Mouse (Mus musculus): ENCODE measurements around the gene Poc1a. TPM values are rescaled to one million over a fixed set of nuclear protein-coding genes. Genes with fewer than 3 reads are reported as not detected.

Gene Poc1a
- polyA plus RNA-seq, 1 experiment from 2014 or later = 29.7 TPM

- Histone ChIP-seq H3K9me3 (replicated peaks; ENCODE audit: control insufficient read depth, low read length) (no peaks in the 10 kb centered on the region), H3K4me1 (ENCODE audit: control insufficient read depth, insufficient read depth, low read length) (no peaks in the 10 kb centered on the region), H3K4me3 (ENCODE audit: low read depth, low read length) (no peak overlapping the region), H3K9ac (replicated peaks; ENCODE audit: low read length) (no peak overlapping the region), H3K27me3 (ENCODE audit: control insufficient read depth, insufficient read depth, low read length) (no peaks in the 10 kb centered on the region), H3K36me3 (replicated peaks; ENCODE audit: control insufficient read depth, insufficient read depth, low read depth, low read length) (no peaks in the 10 kb centered on the region), H3K4me2 (ENCODE audit: low read depth, low read length) (no peak overlapping the region), H3K27ac (replicated peaks; ENCODE audit: low read depth, low read length) (no peak overlapping the region)
- DNase-seq (ENCODE audit: low spot score) (no peak), ATAC-seq (replicated peaks; ENCODE audit: insufficient number of reproducible peaks, low FRiP score, low TSS enrichment, low read depth) (no peak)
- WGBS = 87% methylated on average over 4 of the region's 4 CpGs
These were observed 22.4 kb upstream of the Poc1a start for GRCm38 (mm10) chr9:106258412-106258811.

- ATAC-seq (replicated peaks; ENCODE audit: insufficient number of reproducible peaks, low FRiP score, low TSS enrichment, low read depth) (no peak), DNase-seq (ENCODE audit: low spot score) (no peak)
- Histone ChIP-seq H3K4me1 (ENCODE audit: control insufficient read depth, insufficient read depth, low read length) (no peaks in the 10 kb centered on the region), H3K4me2 (ENCODE audit: low read depth, low read length) (no peak overlapping the region), H3K36me3 (replicated peaks; ENCODE audit: control insufficient read depth, insufficient read depth, low read depth, low read length) (no peaks in the 10 kb centered on the region), H3K9me3 (replicated peaks; ENCODE audit: control insufficient read depth, low read length) (no peaks in the 10 kb centered on the region), H3K27me3 (ENCODE audit: control insufficient read depth, insufficient read depth, low read length) (no peaks in the 10 kb centered on the region), H3K4me3 (ENCODE audit: low read depth, low read length) (no peak overlapping the region), H3K27ac (replicated peaks; ENCODE audit: low read depth, low read length) (no peak overlapping the region), H3K9ac (replicated peaks; ENCODE audit: low read length) (no peak overlapping the region)
- WGBS = 81% methylated on average over 5 of the region's 5 CpGs
These were observed 21.9 kb upstream of the Poc1a start for GRCm38 (mm10) chr9:106258990-106259389.

GRCm38 (mm10) chr9:106261058-106261457, 19.8 kb upstream of the Poc1a start:
- WGBS = 91% methylated on average over 6 of the region's 6 CpGs

GRCm38 (mm10) chr9:106261491-106261890, 19.4 kb upstream of the Poc1a start:
- no peak overlapping the region for H3K4me2 ChIP-seq (ENCODE audit: low read depth, low read length)
- H3K27ac ChIP-seq (replicated peaks; ENCODE audit: low read depth, low read length) = no peak overlapping the region
- no peak overlapping the region for H3K4me3 ChIP-seq (ENCODE audit: low read depth, low read length)
- no peaks in the 10 kb centered on the region for H3K27me3 ChIP-seq (ENCODE audit: control insufficient read depth, insufficient read depth, low read length)
- H3K9me3 ChIP-seq (replicated peaks; ENCODE audit: control insufficient read depth, low read length) = no peaks in the 10 kb centered on the region
- no peak for DNase-seq (ENCODE audit: low spot score)
- WGBS = 82% methylated on average over 3 of the region's 3 CpGs
- no peaks in the 10 kb centered on the region for H3K36me3 ChIP-seq (replicated peaks; ENCODE audit: control insufficient read depth, insufficient read depth, low read depth, low read length)
- ATAC-seq (replicated peaks; ENCODE audit: insufficient number of reproducible peaks, low FRiP score, low TSS enrichment, low read depth) = no peak
- H3K4me1 ChIP-seq (ENCODE audit: control insufficient read depth, insufficient read depth, low read length) = no peaks in the 10 kb centered on the region
- no peak overlapping the region for H3K9ac ChIP-seq (replicated peaks; ENCODE audit: low read length)

More at GRCm38 (mm10) chr9:106261058-106261457, 19.8 kb upstream of the Poc1a start:
- no peaks in the 10 kb centered on the region for H3K36me3 ChIP-seq (replicated peaks; ENCODE audit: control insufficient read depth, insufficient read depth, low read depth, low read length)
- no peak overlapping the region for H3K27ac ChIP-seq (replicated peaks; ENCODE audit: low read depth, low read length)
- no peak overlapping the region for H3K4me3 ChIP-seq (ENCODE audit: low read depth, low read length)
- no peak overlapping the region for H3K4me2 ChIP-seq (ENCODE audit: low read depth, low read length)
- no peak overlapping the region for H3K9ac ChIP-seq (replicated peaks; ENCODE audit: low read length)
- H3K27me3 ChIP-seq (ENCODE audit: control insufficient read depth, insufficient read depth, low read length) = no peaks in the 10 kb centered on the region
- ATAC-seq (replicated peaks; ENCODE audit: insufficient number of reproducible peaks, low FRiP score, low TSS enrichment, low read depth) = no peak
- DNase-seq (ENCODE audit: low spot score) = no peak
- H3K9me3 ChIP-seq (replicated peaks; ENCODE audit: control insufficient read depth, low read length) = no peaks in the 10 kb centered on the region
- no peaks in the 10 kb centered on the region for H3K4me1 ChIP-seq (ENCODE audit: control insufficient read depth, insufficient read depth, low read length)

- H3K27me3 ChIP-seq (ENCODE audit: control insufficient read depth, insufficient read depth, low read length) = no peaks in the 10 kb centered on the region
- no peak overlapping the region for H3K4me2 ChIP-seq (ENCODE audit: low read depth, low read length)
- no peak overlapping the region for H3K27ac ChIP-seq (replicated peaks; ENCODE audit: low read depth, low read length)
- no peaks in the 10 kb centered on the region for H3K36me3 ChIP-seq (replicated peaks; ENCODE audit: control insufficient read depth, insufficient read depth, low read depth, low read length)
- ATAC-seq (replicated peaks; ENCODE audit: insufficient number of reproducible peaks, low FRiP score, low TSS enrichment, low read depth) (no peak), DNase-seq (ENCODE audit: low spot score) (no peak)
- no peak overlapping the region for H3K4me3 ChIP-seq (ENCODE audit: low read depth, low read length)
- no peak overlapping the region for H3K9ac ChIP-seq (replicated peaks; ENCODE audit: low read length)
- 88% methylated on average over 3 of the region's 3 CpGs for WGBS
- H3K9me3 ChIP-seq (replicated peaks; ENCODE audit: control insufficient read depth, low read length) = no peaks in the 10 kb centered on the region
- no peaks in the 10 kb centered on the region for H3K4me1 ChIP-seq (ENCODE audit: control insufficient read depth, insufficient read depth, low read length)
These were observed 18.8 kb upstream of the Poc1a start for GRCm38 (mm10) chr9:106262075-106262474.

- no peaks in the 10 kb centered on the region for H3K4me1 ChIP-seq (ENCODE audit: control insufficient read depth, insufficient read depth, low read length)
- H3K4me3 ChIP-seq (ENCODE audit: low read depth, low read length) = no peak overlapping the region
- no peaks in the 10 kb centered on the region for H3K27me3 ChIP-seq (ENCODE audit: control insufficient read depth, insufficient read depth, low read length)
- H3K4me2 ChIP-seq (ENCODE audit: low read depth, low read length) = no peak overlapping the region
- H3K27ac ChIP-seq (replicated peaks; ENCODE audit: low read depth, low read length) = no peak overlapping the region
- H3K9me3 ChIP-seq (replicated peaks; ENCODE audit: control insufficient read depth, low read length) = no peaks in the 10 kb centered on the region
- ATAC-seq (replicated peaks; ENCODE audit: insufficient number of reproducible peaks, low FRiP score, low TSS enrichment, low read depth) = no peak
- DNase-seq (ENCODE audit: low spot score) = no peak
- no peak overlapping the region for H3K9ac ChIP-seq (replicated peaks; ENCODE audit: low read length)
- H3K36me3 ChIP-seq (replicated peaks; ENCODE audit: control insufficient read depth, insufficient read depth, low read depth, low read length) = no peaks in the 10 kb centered on the region
- WGBS = 84% methylated on average over 9 of the region's 9 CpGs
These were observed 17.4 kb upstream of the Poc1a start for GRCm38 (mm10) chr9:106263381-106263924.

GRCm38 (mm10) chr9:106265358-106266075, 15.3 kb upstream of the Poc1a start:
- Histone ChIP-seq H3K4me1 (ENCODE audit: control insufficient read depth, insufficient read depth, low read length) (no peaks in the 10 kb centered on the region), H3K4me2 (ENCODE audit: low read depth, low read length) (no peak overlapping the region), H3K36me3 (replicated peaks; ENCODE audit: control insufficient read depth, insufficient read depth, low read depth, low read length) (no peaks in the 10 kb centered on the region), H3K27ac (replicated peaks; ENCODE audit: low read depth, low read length) (no peak overlapping the region), H3K9me3 (replicated peaks; ENCODE audit: control insufficient read depth, low read length) (no peaks in the 10 kb centered on the region), H3K4me3 (ENCODE audit: low read depth, low read length) (no peak overlapping the region), H3K27me3 (ENCODE audit: control insufficient read depth, insufficient read depth, low read length) (no peaks in the 10 kb centered on the region), H3K9ac (replicated peaks; ENCODE audit: low read length) (no peak overlapping the region)
- no peak for DNase-seq (ENCODE audit: low spot score)
- 77% methylated on average over 12 of the region's 12 CpGs for WGBS
- ATAC-seq (replicated peaks; ENCODE audit: insufficient number of reproducible peaks, low FRiP score, low TSS enrichment, low read depth) = no peak

DNA sequence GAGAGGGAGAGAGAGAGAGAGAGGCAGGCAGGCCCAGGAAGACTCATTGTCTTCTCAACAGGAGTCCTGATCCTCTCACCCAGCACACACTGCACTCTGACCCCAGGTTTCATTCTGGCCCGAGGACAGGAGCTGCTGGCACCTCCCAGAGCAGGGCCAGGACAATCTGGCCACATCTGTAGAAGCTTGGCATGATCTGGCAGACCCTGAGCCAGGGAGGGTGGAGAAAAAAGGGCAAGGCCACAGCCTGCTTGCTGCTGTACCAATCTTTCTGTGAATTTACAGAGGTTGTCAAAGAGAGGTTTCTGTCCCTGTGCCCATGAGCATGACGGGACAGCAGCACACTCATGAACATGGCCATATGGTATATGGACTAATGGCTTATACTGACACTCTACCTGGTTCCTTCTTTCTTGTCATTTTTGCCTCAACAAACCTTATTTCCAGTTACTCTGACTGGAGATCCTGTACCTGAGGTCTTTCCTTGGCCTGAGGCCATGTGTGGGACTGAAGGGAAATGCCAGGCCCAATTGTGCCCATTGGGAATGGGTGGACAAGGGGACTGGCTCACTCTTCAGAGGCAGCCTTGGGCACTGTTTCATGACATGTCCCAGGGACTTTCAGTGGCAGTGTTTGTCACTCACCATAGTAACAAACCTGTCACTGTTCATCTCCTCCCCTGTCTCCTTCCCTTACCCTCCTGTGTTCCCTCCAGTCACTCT, 13.8 kb upstream of the Poc1a start:
- H3K4me2 ChIP-seq (ENCODE audit: low read depth, low read length) = no peak overlapping the region
- no peaks in the 10 kb centered on the region for H3K4me1 ChIP-seq (ENCODE audit: control insufficient read depth, insufficient read depth, low read length)
- no peak overlapping the region for H3K4me3 ChIP-seq (ENCODE audit: low read depth, low read length)
- H3K36me3 ChIP-seq (replicated peaks; ENCODE audit: control insufficient read depth, insufficient read depth, low read depth, low read length) = no peaks in the 10 kb centered on the region
- no peak overlapping the region for H3K9ac ChIP-seq (replicated peaks; ENCODE audit: low read length)
- 58% methylated on average over 2 of the region's 2 CpGs for WGBS
- no peaks in the 10 kb centered on the region for H3K27me3 ChIP-seq (ENCODE audit: control insufficient read depth, insufficient read depth, low read length)
- no peak for ATAC-seq (replicated peaks; ENCODE audit: insufficient number of reproducible peaks, low FRiP score, low TSS enrichment, low read depth)
- DNase-seq (ENCODE audit: low spot score) = no peak
- H3K9me3 ChIP-seq (replicated peaks; ENCODE audit: control insufficient read depth, low read length) = no peaks in the 10 kb centered on the region
- H3K27ac ChIP-seq (replicated peaks; ENCODE audit: low read depth, low read length) = no peak overlapping the region
